Mouse (Mus musculus): Measurements from ENCODE around the gene Mrvi1. TPM values are rescaled to one million over a fixed set of nuclear protein-coding genes. Genes with fewer than 3 reads are reported as not detected.

The Mrvi1 gene
- polyA plus RNA-seq, 1 experiment = 1.2 TPM

DNA sequence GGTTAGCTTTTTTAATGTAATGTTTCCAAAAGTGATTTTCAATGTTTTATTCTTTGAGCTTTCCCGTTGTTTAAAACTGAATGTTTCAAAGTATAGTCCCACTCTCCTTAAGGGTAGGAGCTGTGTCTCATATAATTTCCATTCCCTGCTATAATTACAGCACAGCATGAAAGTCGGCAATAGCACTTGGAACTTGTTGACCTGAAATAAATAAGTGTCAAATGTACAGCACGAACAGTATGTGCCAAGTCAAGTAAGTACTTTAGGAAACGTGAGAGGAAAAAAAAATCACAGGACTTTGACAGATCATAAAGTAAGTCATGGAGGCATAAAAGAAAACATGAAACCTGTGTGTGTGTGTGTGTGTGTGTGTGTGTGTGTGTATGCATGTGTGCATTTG, 160.2 kb downstream of the Mrvi1 start:
- no peak overlapping the region for H3K4me3 ChIP-seq
- no peak overlapping the region for H3ac ChIP-seq (ENCODE audit: control insufficient read depth, insufficient read length)
- no peaks in the 10 kb centered on the region for H3K27me3 ChIP-seq (ENCODE audit: control insufficient read depth, insufficient read depth, insufficient read length)
- peaks cover 1% of the 10 kb centered on the region for H3K36me3 ChIP-seq (ENCODE audit: control insufficient read depth, insufficient read depth)
- H3K4me2 ChIP-seq (ENCODE audit: low read depth) = no peak overlapping the region
- TF ChIP-seq TCF12 (IDR thresholded peaks at IDR 0.05; ENCODE audit: insufficient read depth, poor library complexity, severe bottlenecking) (no peak), REST (IDR thresholded peaks at IDR 0.05; ENCODE audit: insufficient read depth, insufficient read length) (no peak), E2F4 (IDR thresholded peaks at IDR 0.05; ENCODE audit: insufficient read depth) (no peak), SRF (IDR thresholded peaks at IDR 0.05; ENCODE audit: control insufficient read depth, insufficient read length, low read depth) (no peak), CEBPB (IDR thresholded peaks at IDR 0.05; ENCODE audit: insufficient read depth, poor library complexity, severe bottlenecking) (no peak), USF1 (IDR thresholded peaks at IDR 0.05; ENCODE audit: low read depth) (no peak), TCF3 (IDR thresholded peaks at IDR 0.05; ENCODE audit: insufficient read length, low read depth) (no peak), MAX (IDR thresholded peaks at IDR 0.05; ENCODE audit: low read depth) (no peak), MYOD1 (IDR thresholded peaks at IDR 0.05; ENCODE audit: control insufficient read depth in 1 of 3, insufficient read length in 2 of 3, low read depth in 2 of 3) (no peak), POLR2A (IDR thresholded peaks at IDR 0.05; ENCODE audit: insufficient read length, low read depth) (no peak), POLR2AphosphoS2 (IDR thresholded peaks at IDR 0.05; ENCODE audit: insufficient read length, low read depth) (no peak), MYOG (IDR thresholded peaks at IDR 0.05; ENCODE audit: control insufficient read depth in 1 of 3, insufficient read depth in 1 of 3, insufficient read length in 2 of 3, low read depth in 2 of 3) (no peak)
- no peaks in the 10 kb centered on the region for H3K79me2 ChIP-seq (ENCODE audit: control insufficient read depth, insufficient read depth)

DNA sequence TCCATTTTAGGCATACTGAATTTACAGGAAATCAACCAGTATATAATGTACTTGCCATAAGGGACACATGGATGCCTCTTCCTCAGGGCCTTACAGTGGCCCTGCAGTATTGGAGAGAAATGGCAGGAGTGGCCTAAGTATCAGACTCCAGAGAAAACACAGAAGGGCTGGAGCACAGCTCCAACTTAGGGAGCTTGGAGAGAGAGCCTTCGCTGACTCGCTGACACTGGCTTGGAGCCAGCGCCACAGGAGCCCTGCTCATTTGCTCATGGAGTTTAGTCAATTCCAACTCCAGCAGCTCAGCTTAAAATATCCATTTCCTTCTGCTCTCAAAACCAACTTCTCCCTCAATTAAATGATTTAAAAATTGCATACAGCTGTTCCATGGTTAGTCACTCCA, 160.6 kb downstream of the Mrvi1 start:
- Histone ChIP-seq H3K79me2 (ENCODE audit: control insufficient read depth, insufficient read depth) (no peaks in the 10 kb centered on the region), H3K4me3 (no peak overlapping the region), H3ac (ENCODE audit: control insufficient read depth, insufficient read length) (no peak overlapping the region), H3K4me2 (ENCODE audit: low read depth) (peak overlapping the region; percentile 26), H3K36me3 (ENCODE audit: control insufficient read depth, insufficient read depth) (no peaks in the 10 kb centered on the region), H3K27me3 (ENCODE audit: control insufficient read depth, insufficient read depth, insufficient read length) (no peaks in the 10 kb centered on the region)
- no peak for TF ChIP-seq E2F4 (IDR thresholded peaks at IDR 0.05; ENCODE audit: insufficient read depth)
- TF ChIP-seq POLR2A (IDR thresholded peaks at IDR 0.05; ENCODE audit: insufficient read length, low read depth) = no peak

DNA sequence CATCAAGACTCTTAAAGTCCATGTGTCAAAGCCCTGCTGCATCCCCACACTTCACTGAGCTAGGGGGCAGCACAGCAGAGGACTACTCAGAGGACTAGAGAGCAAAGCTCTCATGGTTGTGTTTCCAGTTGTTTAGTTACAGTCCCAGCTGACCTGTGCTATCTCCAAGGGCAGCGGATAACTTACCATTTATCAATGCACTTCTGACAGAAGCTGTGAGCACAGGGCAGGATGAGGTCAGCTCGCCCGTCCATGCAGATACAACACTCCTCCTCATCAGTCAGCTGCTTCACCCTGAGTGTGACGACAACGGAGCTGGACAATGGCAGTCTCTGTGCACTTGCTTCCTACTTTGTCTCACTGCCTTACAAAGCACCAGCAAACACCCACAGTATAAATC, 161.2 kb downstream of the Mrvi1 start:
- no peak overlapping the region for H3K4me3 ChIP-seq
- no peaks in the 10 kb centered on the region for H3K79me2 ChIP-seq (ENCODE audit: control insufficient read depth, insufficient read depth)
- no peak overlapping the region for H3ac ChIP-seq (ENCODE audit: control insufficient read depth, insufficient read length)
- H3K4me2 ChIP-seq (ENCODE audit: low read depth) = peak overlapping the region; percentile 26
- no peaks in the 10 kb centered on the region for H3K27me3 ChIP-seq (ENCODE audit: control insufficient read depth, insufficient read depth, insufficient read length)
- no peaks in the 10 kb centered on the region for H3K36me3 ChIP-seq (ENCODE audit: control insufficient read depth, insufficient read depth)
- TF ChIP-seq MYOG (IDR thresholded peaks at IDR 0.05; ENCODE audit: control insufficient read depth in 1 of 3, insufficient read depth in 1 of 3, insufficient read length in 2 of 3, low read depth in 2 of 3) (no peak), POLR2A (IDR thresholded peaks at IDR 0.05; ENCODE audit: insufficient read length, low read depth) (no peak), E2F4 (IDR thresholded peaks at IDR 0.05; ENCODE audit: insufficient read depth) (no peak), USF1 (IDR thresholded peaks at IDR 0.05; ENCODE audit: low read depth) (no peak), SRF (IDR thresholded peaks at IDR 0.05; ENCODE audit: control insufficient read depth, insufficient read length, low read depth) (no peak), TCF12 (IDR thresholded peaks at IDR 0.05; ENCODE audit: insufficient read depth, poor library complexity, severe bottlenecking) (no peak), MYOD1 (IDR thresholded peaks at IDR 0.05; ENCODE audit: control insufficient read depth in 1 of 3, insufficient read length in 2 of 3, low read depth in 2 of 3) (no peak), MAX (IDR thresholded peaks at IDR 0.05; ENCODE audit: low read depth) (no peak), TCF3 (IDR thresholded peaks at IDR 0.05; ENCODE audit: insufficient read length, low read depth) (no peak), POLR2AphosphoS2 (IDR thresholded peaks at IDR 0.05; ENCODE audit: insufficient read length, low read depth) (no peak)

DNA sequence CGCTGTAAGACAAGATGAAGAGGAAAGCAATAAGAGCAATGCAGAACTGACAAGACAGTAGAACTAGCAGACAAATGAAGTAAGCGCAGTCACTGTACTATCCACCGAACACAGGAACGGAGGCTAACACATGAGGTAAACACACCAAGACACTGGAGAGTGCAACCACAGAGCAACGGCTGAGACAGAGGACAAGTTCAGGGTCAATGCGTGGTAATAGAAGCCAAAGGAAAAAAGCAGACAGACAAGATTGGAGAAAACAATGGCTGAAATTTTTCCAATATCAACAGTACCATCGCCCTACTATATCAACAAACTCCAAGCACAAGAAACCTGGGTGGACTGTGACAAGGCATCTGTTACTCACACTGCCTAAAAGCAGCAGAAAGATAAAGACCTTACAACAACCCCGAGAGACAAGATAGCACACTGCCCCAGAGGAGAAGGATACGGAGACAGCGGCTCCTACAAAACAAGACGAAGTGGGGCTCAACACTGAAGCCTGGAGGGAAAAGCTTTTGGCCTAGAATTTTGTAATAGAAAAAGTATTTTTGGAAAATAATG, 163.4 kb downstream of the Mrvi1 start:
- no peaks in the 10 kb centered on the region for H3K79me2 ChIP-seq (ENCODE audit: control insufficient read depth, insufficient read depth)
- no peaks in the 10 kb centered on the region for H3K36me3 ChIP-seq (ENCODE audit: control insufficient read depth, insufficient read depth)
- no peaks in the 10 kb centered on the region for H3K27me3 ChIP-seq (ENCODE audit: control insufficient read depth, insufficient read depth, insufficient read length)
- no peak overlapping the region for H3ac ChIP-seq (ENCODE audit: control insufficient read depth, insufficient read length)
- TF ChIP-seq E2F4 (IDR thresholded peaks at IDR 0.05; ENCODE audit: insufficient read depth) = no peak
- H3K4me3 ChIP-seq = no peak overlapping the region
- H3K4me2 ChIP-seq (ENCODE audit: low read depth) = no peak overlapping the region

Other genes starting within 250 kb of the Mrvi1 start
- 8.2 TPM for gene Ampd3, start 214.3 kb downstream of the Mrvi1 start, polyA plus RNA-seq (2012; fragmentation: generic; extraction: Trizol)
- 12.3 TPM for gene Rnf141, start 138.0 kb downstream of the Mrvi1 start, polyA plus RNA-seq (2012; fragmentation: generic; extraction: Trizol)
- gene Lyve1, start 119.2 kb downstream of the Mrvi1 start, polyA plus RNA-seq (2012; fragmentation: generic; extraction: Trizol) = not detected
- 16.5 TPM for gene Ctr9, start 46.5 kb upstream of the Mrvi1 start, polyA plus RNA-seq (2012; fragmentation: generic; extraction: Trizol)
- gene Eif4g2, start 100.6 kb upstream of the Mrvi1 start, polyA plus RNA-seq (2012; fragmentation: generic; extraction: Trizol) = 408 TPM